Mouse (Mus musculus): ENCODE data around the gene Olfr172.

- TF ChIP-seq EP300 (IDR thresholded peaks at IDR 0.05; ENCODE audit: low read depth), result no peak
- TF ChIP-seq CTCF (IDR thresholded peaks at IDR 0.05; ENCODE audit: low read depth), result no peak
Measured at GRCm38 (mm10) chr16:58740751-58741150, 22.2 kb downstream of the Olfr172 start.

Data from liver, postnatal 0 days (tissue).